Mouse (Mus musculus): ENCODE data around the gene Grip1. TPM values are rescaled to one million over a fixed set of nuclear protein-coding genes. Genes with fewer than 3 reads are reported as not detected.
A peak's percentile ranks its signal among the peaks of the same experiment; 100 is the strongest.
"Not testable (repeated sequence)": the region's sequence is repeated elsewhere in the genome, so short reads cannot be mapped to it uniquely, and the experiment has no call there.

Gene Grip1
- polyA plus RNA-seq, 1 experiment from 2014 or later = 17.8 TPM

DNA sequence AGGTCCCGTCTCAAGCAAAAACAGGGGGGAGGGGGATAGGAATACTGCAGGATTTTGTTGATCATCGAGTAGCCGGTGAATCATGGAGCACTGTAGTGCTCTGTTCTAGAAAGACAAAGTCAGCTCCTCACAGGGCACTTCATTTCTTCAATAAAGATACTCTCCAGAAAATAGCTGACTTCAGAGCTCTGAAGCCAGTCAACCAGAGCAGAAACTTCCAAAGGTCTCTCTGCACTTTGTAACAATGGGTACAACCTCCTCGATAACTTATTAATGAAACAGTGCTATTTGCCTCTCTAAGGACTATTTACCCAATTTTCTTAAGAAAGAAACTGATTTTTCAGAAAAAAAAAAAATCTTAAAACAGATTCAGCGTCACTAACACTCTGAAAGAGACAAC, 642.1 kb downstream of the Grip1 start:
- H3K9me3 ChIP-seq (ENCODE audit: control insufficient read depth, low read length) = no peaks in the 10 kb centered on the region
- no peak overlapping the region for H3K27ac ChIP-seq (replicated peaks; ENCODE audit: low read depth, low read length)
- DNase-seq (no peak), ATAC-seq (ENCODE audit: low FRiP score, low TSS enrichment) (no peak)
- no peak overlapping the region for H3K9ac ChIP-seq (replicated peaks; ENCODE audit: low read length)
- WGBS = 97% methylated on average over 5 of the region's 5 CpGs
- H3K27me3 ChIP-seq (ENCODE audit: control insufficient read depth, insufficient read depth, low read length) = no peaks in the 10 kb centered on the region
- H3K36me3 ChIP-seq (ENCODE audit: control insufficient read depth, insufficient read depth, low read length) = peaks cover 8% of the 10 kb centered on the region; the same call in 1 of the 2 replicates
- H3K4me1 ChIP-seq (ENCODE audit: control insufficient read depth, insufficient read depth, low read length) = no peaks in the 10 kb centered on the region
- no peak overlapping the region for H3K4me2 ChIP-seq (ENCODE audit: low read length)
- H3K4me3 ChIP-seq (replicated peaks; ENCODE audit: low read depth, low read length) = no peak overlapping the region

DNA sequence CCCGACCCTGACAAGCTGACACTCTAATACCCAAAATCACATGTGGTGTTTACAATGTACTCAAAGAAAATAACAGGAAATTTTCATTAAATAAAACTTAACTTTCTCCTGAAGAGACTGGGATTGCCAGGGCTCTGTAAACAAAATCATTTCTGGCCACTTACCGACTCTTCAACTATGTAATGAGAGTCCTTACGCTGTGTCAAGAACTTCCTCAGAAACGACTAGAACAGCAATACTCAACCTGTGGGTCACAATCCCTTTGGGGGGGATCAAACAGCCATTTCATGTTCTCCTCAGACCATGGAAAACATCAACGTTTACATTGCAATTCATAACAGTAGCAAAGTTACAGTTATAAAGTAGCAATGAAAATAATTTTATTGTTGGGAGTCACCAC, 643.9 kb downstream of the Grip1 start:
- no peaks in the 10 kb centered on the region for H3K4me1 ChIP-seq (ENCODE audit: control insufficient read depth, insufficient read depth, low read length)
- DNase-seq (no peak), ATAC-seq (ENCODE audit: low FRiP score, low TSS enrichment) (no peak)
- H3K4me3 ChIP-seq (replicated peaks; ENCODE audit: low read depth, low read length) = no peak overlapping the region
- no peak overlapping the region for H3K9ac ChIP-seq (replicated peaks; ENCODE audit: low read length)
- H3K36me3 ChIP-seq (ENCODE audit: control insufficient read depth, insufficient read depth, low read length) = peaks cover 7% of the 10 kb centered on the region; the same call in 1 of the 2 replicates
- no peaks in the 10 kb centered on the region for H3K27me3 ChIP-seq (ENCODE audit: control insufficient read depth, insufficient read depth, low read length)
- no peak overlapping the region for H3K4me2 ChIP-seq (ENCODE audit: low read length)
- no peak overlapping the region for H3K27ac ChIP-seq (replicated peaks; ENCODE audit: low read depth, low read length)
- no peaks in the 10 kb centered on the region for H3K9me3 ChIP-seq (ENCODE audit: control insufficient read depth, low read length)
- WGBS = 92% methylated on average over 5 of the region's 5 CpGs

DNA sequence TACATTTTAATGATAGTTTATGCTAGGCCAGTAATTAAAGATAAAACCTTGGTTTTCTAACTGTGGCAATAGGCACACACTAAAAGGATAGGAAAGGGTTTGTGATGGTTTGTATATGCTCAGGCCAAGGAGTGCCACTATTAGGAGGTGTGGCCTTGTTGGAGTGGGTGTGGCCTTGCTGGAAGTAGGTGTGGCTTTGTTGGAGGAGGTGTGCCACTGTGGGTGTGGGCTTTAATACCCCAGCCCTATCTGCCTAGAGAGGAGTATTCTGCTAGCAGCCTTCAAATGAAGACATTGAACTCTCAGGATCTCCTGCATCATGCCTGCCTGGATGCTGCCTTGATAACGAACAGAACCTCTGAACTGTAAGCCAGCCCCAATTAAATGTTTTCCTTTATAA, 647.2 kb downstream of the Grip1 start:
- no peaks in the 10 kb centered on the region for H3K9me3 ChIP-seq (ENCODE audit: control insufficient read depth, low read length)
- WGBS = 97% methylated on average over 1 of the region's 1 CpGs
- H3K4me3 ChIP-seq (replicated peaks; ENCODE audit: low read depth, low read length) = no peak overlapping the region
- H3K36me3 ChIP-seq (ENCODE audit: control insufficient read depth, insufficient read depth, low read length) = 0 out of 2 replicates have a peak, but pooled peaks cover 4% of the 10 kb centered on the region
- ATAC-seq (ENCODE audit: low FRiP score, low TSS enrichment) (no peak), DNase-seq (no peak)
- no peak overlapping the region for H3K4me2 ChIP-seq (ENCODE audit: low read length)
- no peak overlapping the region for H3K9ac ChIP-seq (replicated peaks; ENCODE audit: low read length)
- no peaks in the 10 kb centered on the region for H3K4me1 ChIP-seq (ENCODE audit: control insufficient read depth, insufficient read depth, low read length)
- H3K27me3 ChIP-seq (ENCODE audit: control insufficient read depth, insufficient read depth, low read length) = no peaks in the 10 kb centered on the region
- no peak overlapping the region for H3K27ac ChIP-seq (replicated peaks; ENCODE audit: low read depth, low read length)

DNA sequence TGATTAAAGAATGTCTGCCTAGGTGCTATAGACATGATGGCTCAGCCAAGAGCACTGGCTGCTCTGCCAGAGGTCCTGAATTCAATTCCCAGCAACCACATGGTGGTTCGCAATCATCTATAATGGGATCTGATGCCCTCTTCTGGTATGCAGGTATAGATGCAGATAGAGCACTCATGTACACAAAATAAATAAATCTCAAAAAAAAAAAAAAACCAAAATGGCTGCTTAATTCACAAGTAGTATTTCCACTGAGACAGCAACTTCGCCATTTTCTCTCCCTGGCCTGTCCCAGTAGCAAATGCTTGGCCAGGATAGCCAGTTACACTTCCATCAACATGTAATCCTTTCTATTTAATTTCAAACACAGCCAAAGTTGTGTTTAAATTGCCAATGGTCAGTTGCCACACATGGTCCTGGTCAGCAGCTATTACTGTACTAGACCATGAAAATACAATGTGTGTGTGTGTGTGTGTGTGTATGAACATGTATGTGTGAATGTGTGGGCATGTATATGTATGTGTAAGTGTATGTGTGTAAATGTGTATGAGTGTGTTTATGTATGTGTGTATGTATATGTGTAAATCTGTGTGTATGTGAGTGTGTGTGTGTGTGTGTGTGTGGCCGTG, 658.2 kb downstream of the Grip1 start:
- Histone ChIP-seq H3K27ac (replicated peaks; ENCODE audit: low read depth, low read length) (no peak overlapping the region), H3K27me3 (ENCODE audit: control insufficient read depth, insufficient read depth, low read length) (no peaks in the 10 kb centered on the region), H3K4me3 (replicated peaks; ENCODE audit: low read depth, low read length) (peak overlapping the region; percentile 63), H3K4me1 (ENCODE audit: control insufficient read depth, insufficient read depth, low read length) (0 out of 2 replicates have a peak, but pooled peaks cover 3% of the 10 kb centered on the region), H3K9ac (replicated peaks; ENCODE audit: low read length) (no peak overlapping the region), H3K9me3 (ENCODE audit: control insufficient read depth, low read length) (no peaks in the 10 kb centered on the region), H3K4me2 (ENCODE audit: low read length) (peak overlapping the region; percentile 81), H3K36me3 (ENCODE audit: control insufficient read depth, insufficient read depth, low read length) (no peaks in the 10 kb centered on the region)
- no peak for ATAC-seq (ENCODE audit: low FRiP score, low TSS enrichment)
- 80% methylated on average over 3 of the region's 3 CpGs for WGBS
- DNase-seq = no peak

DNA sequence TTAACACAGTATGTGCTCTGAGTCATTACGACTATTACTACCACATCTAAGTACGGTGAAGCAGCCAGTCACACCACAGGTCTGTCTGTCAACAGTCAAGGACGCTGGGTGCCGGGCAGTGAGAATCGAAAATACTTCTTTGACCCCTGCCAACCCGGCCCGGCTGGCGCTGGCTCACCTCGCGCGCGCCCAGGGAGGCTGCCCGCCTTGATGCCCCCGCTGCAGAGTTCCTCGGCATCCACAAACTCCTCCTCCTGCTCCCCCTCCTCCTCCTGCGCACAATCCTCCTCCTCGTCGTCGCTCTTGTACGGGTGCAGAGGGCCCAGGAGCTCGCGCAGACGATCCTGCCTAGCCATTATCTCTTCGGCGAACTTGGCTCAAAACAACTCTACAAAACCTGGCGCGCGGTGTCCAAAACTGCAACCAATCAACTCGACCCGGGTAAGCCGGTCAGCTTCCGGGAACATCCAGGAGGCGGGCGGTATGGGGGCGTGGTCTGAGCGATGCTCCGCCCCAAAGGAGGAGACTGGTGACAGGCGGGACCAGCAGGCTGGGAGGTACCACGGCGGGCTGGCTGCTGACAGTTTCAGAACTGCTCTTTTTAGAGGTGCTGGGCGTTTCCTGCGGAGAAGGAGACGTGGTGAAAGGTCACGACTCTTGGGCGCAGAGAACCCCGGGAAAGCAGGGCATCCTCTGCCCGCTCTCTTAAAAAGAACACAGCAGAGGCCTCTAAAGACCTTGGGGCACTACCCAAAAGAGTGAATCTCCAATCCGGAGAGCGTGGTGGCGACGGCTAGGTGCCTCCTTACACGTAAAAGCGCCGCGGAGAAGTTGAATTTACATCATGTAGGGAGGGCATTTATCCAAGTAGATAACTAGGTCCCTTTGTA, 659.1 kb downstream of the Grip1 start, which contains the start of gene Helb:
Gene Helb (minus strand): TSS at position 481 of the 890 bp plus-strand sequence.
- WGBS = under 1% methylated on average over 55 of the region's 55 CpGs
- no peaks in the 10 kb centered on the region for H3K9me3 ChIP-seq (ENCODE audit: control insufficient read depth, low read length)
- H3K36me3 ChIP-seq (ENCODE audit: control insufficient read depth, insufficient read depth, low read length) = no peaks in the 10 kb centered on the region
- H3K4me3 ChIP-seq (replicated peaks; ENCODE audit: low read depth, low read length) = peak within 1 kb of the TSS; percentile 63
- H3K4me1 ChIP-seq (ENCODE audit: control insufficient read depth, insufficient read depth, low read length) = 0 out of 2 replicates have a peak, but pooled peaks cover 3% of the 10 kb centered on the region
- DNase-seq (peak; percentile 96), ATAC-seq (ENCODE audit: low FRiP score, low TSS enrichment) (peak; percentile 98)
- H3K4me2 ChIP-seq (ENCODE audit: low read length) = peak within 1 kb of the TSS; percentile 81
- H3K27me3 ChIP-seq (ENCODE audit: control insufficient read depth, insufficient read depth, low read length) = no peaks in the 10 kb centered on the region
- H3K27ac ChIP-seq (replicated peaks; ENCODE audit: low read depth, low read length) = no peak within 1 kb of the TSS; the same call in 1 of the 2 replicates
- peak within 1 kb of the TSS; percentile 55 for H3K9ac ChIP-seq (replicated peaks; ENCODE audit: low read length)

DNA sequence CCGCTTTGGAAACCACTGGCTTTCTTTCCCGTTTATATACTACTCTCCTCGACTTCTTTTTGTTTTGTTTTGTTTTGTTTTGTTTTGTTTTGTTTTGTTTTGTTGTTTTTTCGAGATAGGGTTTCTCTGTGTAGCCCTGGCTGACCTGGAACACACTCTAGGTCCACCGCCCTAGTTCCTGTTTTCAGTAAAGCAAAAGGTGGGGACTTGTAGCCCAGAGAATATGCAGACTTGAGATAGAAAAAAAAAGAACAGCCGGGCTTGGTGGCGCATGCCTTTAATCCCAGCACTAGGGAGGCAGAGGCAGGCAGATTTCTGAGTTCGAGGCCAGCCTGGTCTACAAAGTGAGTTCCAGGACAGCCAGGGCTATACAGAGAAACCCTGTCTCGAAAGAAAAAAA, 659.9 kb downstream of the Grip1 start:
- Histone ChIP-seq H3K4me2 (ENCODE audit: low read length) (peak overlapping the region; percentile 81), H3K4me3 (replicated peaks; ENCODE audit: low read depth, low read length) (peak overlapping the region; percentile 63)
- H3K9me3 ChIP-seq (ENCODE audit: control insufficient read depth, low read length); DNase-seq; ATAC-seq (ENCODE audit: low FRiP score, low TSS enrichment); H3K27ac ChIP-seq (replicated peaks; ENCODE audit: low read depth, low read length); H3K9ac ChIP-seq (replicated peaks; ENCODE audit: low read length); H3K4me1 ChIP-seq (ENCODE audit: control insufficient read depth, insufficient read depth, low read length); H3K36me3 ChIP-seq (ENCODE audit: control insufficient read depth, insufficient read depth, low read length); H3K27me3 ChIP-seq (ENCODE audit: control insufficient read depth, insufficient read depth, low read length): not testable (repeated sequence)
- WGBS = 75% methylated on average over 9 of the region's 9 CpGs

DNA sequence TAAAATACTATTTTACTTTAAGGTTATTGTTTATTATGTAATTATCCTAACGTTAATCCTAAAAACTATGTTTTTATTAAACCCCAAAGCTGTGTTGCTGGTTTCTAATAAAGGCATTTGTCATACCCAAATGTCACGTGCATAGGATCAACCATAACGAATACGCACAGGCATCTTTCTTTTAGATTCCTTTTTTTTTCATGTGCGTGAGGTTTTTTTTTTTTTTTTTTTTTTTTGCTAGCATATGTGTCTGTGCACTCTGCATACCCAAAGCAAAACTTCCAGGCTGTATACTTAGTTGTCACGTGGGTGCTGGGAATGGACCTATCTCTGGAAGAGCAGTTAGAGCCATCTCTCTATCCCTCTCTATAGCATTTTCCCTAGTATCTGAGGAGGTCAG, 660.4 kb downstream of the Grip1 start:
- Histone ChIP-seq H3K4me2 (ENCODE audit: low read length) (no peak overlapping the region), H3K36me3 (ENCODE audit: control insufficient read depth, insufficient read depth, low read length) (no peaks in the 10 kb centered on the region), H3K9ac (replicated peaks; ENCODE audit: low read length) (no peak overlapping the region), H3K4me3 (replicated peaks; ENCODE audit: low read depth, low read length) (no peak overlapping the region), H3K27me3 (ENCODE audit: control insufficient read depth, insufficient read depth, low read length) (no peaks in the 10 kb centered on the region), H3K4me1 (ENCODE audit: control insufficient read depth, insufficient read depth, low read length) (0 out of 2 replicates have a peak, but pooled peaks cover 3% of the 10 kb centered on the region), H3K9me3 (ENCODE audit: control insufficient read depth, low read length) (no peaks in the 10 kb centered on the region), H3K27ac (replicated peaks; ENCODE audit: low read depth, low read length) (no peak overlapping the region)
- DNase-seq = no peak
- WGBS = 77% methylated on average over 6 of the region's 6 CpGs
- ATAC-seq (ENCODE audit: low FRiP score, low TSS enrichment) = no peak

DNA sequence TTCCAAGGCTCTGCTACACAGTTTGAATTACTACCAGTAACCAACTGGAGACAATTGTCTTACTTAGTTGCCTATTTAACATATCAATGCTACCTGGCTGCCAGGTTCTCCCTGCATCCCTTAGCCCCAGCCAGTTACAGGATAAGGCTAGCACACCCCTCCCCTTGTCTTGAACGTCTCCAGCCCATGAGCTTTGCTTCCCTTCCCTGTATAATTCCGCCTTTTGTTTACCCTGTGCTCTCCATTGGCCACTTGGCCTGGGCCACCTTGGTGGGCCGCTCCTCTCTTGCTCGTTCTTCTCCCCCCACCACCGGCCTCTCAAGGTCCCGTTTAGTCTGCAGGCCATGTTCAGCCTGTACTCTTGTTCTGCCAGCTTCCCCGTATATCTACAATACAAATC, 660.9 kb downstream of the Grip1 start:
- 45% methylated on average over 7 of the region's 7 CpGs for WGBS

More for the DNA sequence above, 660.9 kb downstream of the Grip1 start:
- DNase-seq (no peak), ATAC-seq (ENCODE audit: low FRiP score, low TSS enrichment) (no peak)
- Histone ChIP-seq H3K27ac (replicated peaks; ENCODE audit: low read depth, low read length) (no peak overlapping the region), H3K9me3 (ENCODE audit: control insufficient read depth, low read length) (no peaks in the 10 kb centered on the region), H3K36me3 (ENCODE audit: control insufficient read depth, insufficient read depth, low read length) (no peaks in the 10 kb centered on the region), H3K4me3 (replicated peaks; ENCODE audit: low read depth, low read length) (no peak overlapping the region), H3K27me3 (ENCODE audit: control insufficient read depth, insufficient read depth, low read length) (no peaks in the 10 kb centered on the region), H3K9ac (replicated peaks; ENCODE audit: low read length) (no peak overlapping the region), H3K4me2 (ENCODE audit: low read length) (no peak overlapping the region), H3K4me1 (ENCODE audit: control insufficient read depth, insufficient read depth, low read length) (0 out of 2 replicates have a peak, but pooled peaks cover 3% of the 10 kb centered on the region)
